Mouse (Mus musculus) kidney, embryonic 15.5 days (tissue): ENCODE data around the gene Sod2. TPM values are rescaled to one million over a fixed set of nuclear protein-coding genes. Genes with fewer than 3 reads are reported as not detected.
"Not testable (repeated sequence)": the region's sequence is repeated elsewhere in the genome, so short reads cannot be mapped to it uniquely, and the experiment has no call there.

ENCODE experiments used
- ATAC-seq: fragments of 200-750 bp; cut with Nextera tagmentation; replicated peaks from 2 replicates; pipeline ENCODE4 v1.8.0; 2017; ENCODE audit warnings: moderate TSS enrichment; ENCODE audit not compliant: low FRiP score
- H3K27ac ChIP-seq: fragments of 300-500 bp; sonication (generic); 2 replicates; pipeline ENCODE4 v1.5.1; 2015; ENCODE audit warnings: mild to moderate bottlenecking, inconsistent platforms
- H3K27me3 ChIP-seq: fragments of 300-500 bp; sonication (generic); 2 replicates; pipeline ENCODE4 v1.6.1; 2015; ENCODE audit warnings: inconsistent platforms
- H3K36me3 ChIP-seq: fragments of 300-500 bp; sonication (generic); 2 replicates; pipeline ENCODE4 v1.6.1; 2015; ENCODE audit warnings: inconsistent platforms
- H3K4me1 ChIP-seq: fragments of 300-500 bp; sonication (generic); 2 replicates; pipeline ENCODE4 v1.6.1; 2015; ENCODE audit warnings: inconsistent platforms
- H3K4me2 ChIP-seq: fragments of 300-500 bp; sonication (generic); 2 replicates; pipeline ENCODE4 v1.6.1; 2015; ENCODE audit warnings: moderate library complexity, mild to moderate bottlenecking, inconsistent platforms
- H3K4me3 ChIP-seq: fragments of 300-500 bp; sonication (generic); replicated peaks from 2 replicates; pipeline ENCODE4 v1.5.1; 2015; ENCODE audit warnings: mild to moderate bottlenecking, inconsistent platforms
- H3K9ac ChIP-seq: fragments of 300-500 bp; sonication (generic); 2 replicates; pipeline ENCODE4 v1.6.1; 2015; ENCODE audit warnings: mild to moderate bottlenecking, inconsistent platforms
- H3K9me3 ChIP-seq: fragments of 300-500 bp; sonication (generic); replicated peaks from 2 replicates; pipeline ENCODE4 v1.6.1; 2016; ENCODE audit warnings: inconsistent platforms
- WGBS: fragments of 180-500 bp; shearing (Covaris S2); methylation state at CpG from one replicate; pipeline ENCODE4 v1.1.7; 2015; ENCODE audit warnings: mixed read lengths; 5-methylcytosine and 5-hydroxymethylcytosine counted together
- polyA plus RNA-seq: library from polyadenylated mRNA; unstranded; fragments of >200 nt; fragmentation: Nextera tagmentation; extraction: Ambion mirVana; gene quantifications from 2 replicates; pipeline ENCODE4 v1.2.1, GENCODE M21; 2015

Gene Sod2
- 140 and 141 TPM in 2 replicates for polyA plus RNA-seq

DNA sequence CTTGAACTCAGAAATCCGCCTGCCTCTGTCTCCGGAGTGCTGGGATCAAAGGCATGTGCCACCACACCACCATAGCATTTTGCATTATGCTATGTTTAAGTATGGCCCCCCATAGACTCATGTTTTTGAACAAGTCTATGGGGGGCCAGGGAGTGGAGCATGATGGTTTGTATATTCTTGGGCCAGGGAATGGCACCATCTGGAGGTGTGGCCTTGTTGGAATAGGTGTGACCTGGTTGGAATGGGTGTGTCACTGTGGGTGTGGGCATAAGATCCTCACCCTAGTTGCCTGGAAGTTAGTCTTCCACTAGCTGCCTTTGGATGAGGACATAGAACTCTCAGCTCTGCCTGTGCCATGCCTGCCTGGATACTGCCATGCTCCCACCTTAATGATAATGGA, at the start of gene Sod2:
Sod2 (plus strand) TSS at position 301 of the 400 bp plus-strand sequence.
- peak within 1 kb of the TSS; percentile 96 for H3K4me3 ChIP-seq
- not testable (repeated sequence) for H3K27me3 ChIP-seq, ATAC-seq, H3K9me3 ChIP-seq
- peak within 1 kb of the TSS; percentile 35 for H3K9ac ChIP-seq
- H3K27ac ChIP-seq, result peak within 1 kb of the TSS; percentile 96
- H3K36me3 ChIP-seq, result peaks cover 14% of the 10 kb centered on the region
- 93% methylated on average over 2 of the region's 2 CpGs for WGBS
- peaks cover 16% of the 10 kb centered on the region for H3K4me1 ChIP-seq
- H3K4me2 ChIP-seq, result peak within 1 kb of the TSS; percentile 84

- not testable (repeated sequence) for H3K27me3 ChIP-seq, H3K4me3 ChIP-seq, ATAC-seq, H3K27ac ChIP-seq, H3K4me1 ChIP-seq, H3K9ac ChIP-seq, H3K9me3 ChIP-seq
- peak overlapping the region; percentile 41 for H3K4me2 ChIP-seq
- WGBS, result 40% methylated on average over 1 of the region's 2 CpGs
- H3K36me3 ChIP-seq, result peaks cover 23% of the 10 kb centered on the region
These were observed 47.3 kb upstream of the Sod2 start for GRCm38 (mm10) chr17:12959377-12959776.

- peak within 1 kb of the TSS; percentile 72 for H3K9ac ChIP-seq
- H3K27ac ChIP-seq, result peak within 1 kb of the TSS; percentile 91
- peaks cover 7% of the 10 kb centered on the region for H3K4me1 ChIP-seq
- peak within 1 kb of the TSS; percentile 84 for H3K4me2 ChIP-seq
- no peaks in the 10 kb centered on the region for H3K9me3 ChIP-seq
- peak; percentile 99 for ATAC-seq
- WGBS, result 0% methylated on average over 41 of the region's 42 CpGs
- H3K27me3 ChIP-seq, result no peaks in the 10 kb centered on the region
- H3K36me3 ChIP-seq, result peaks cover 28% of the 10 kb centered on the region
- peak within 1 kb of the TSS; percentile 87 for H3K4me3 ChIP-seq
These were observed 46.2 kb upstream of the Sod2 start, which contains the start of gene Acat2 for GRCm38 (mm10) chr17:12960331-12960873. Gene Acat2 (minus strand): TSS chr17:12960747.

DNA sequence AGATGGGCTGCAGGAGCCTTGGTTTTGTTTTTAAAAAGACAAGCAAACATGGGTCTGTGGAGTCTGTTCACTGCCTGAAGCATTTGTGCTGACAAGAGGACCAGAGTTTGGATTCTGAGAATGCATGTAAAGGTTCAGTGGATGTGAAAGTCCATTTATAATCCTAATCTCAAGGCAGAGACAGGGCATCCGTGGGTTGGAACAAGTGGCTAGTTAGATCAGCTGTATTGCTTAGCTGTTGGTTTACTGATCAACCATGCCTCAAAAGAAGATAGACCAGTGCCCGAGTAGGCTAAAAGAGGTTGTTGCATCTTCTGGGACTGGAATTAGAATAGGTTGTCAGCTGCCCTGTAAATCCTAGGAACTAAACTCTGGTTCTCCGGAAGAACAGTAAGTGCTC, 43.2 kb upstream of the Sod2 start:
- Histone ChIP-seq H3K27me3 (no peaks in the 10 kb centered on the region), H3K9ac (no peak overlapping the region), H3K4me1 (peaks cover 7% of the 10 kb centered on the region), H3K4me3 (no peak overlapping the region), H3K27ac (no peak overlapping the region), H3K4me2 (no peak overlapping the region), H3K36me3 (peaks cover 38% of the 10 kb centered on the region), H3K9me3 (no peaks in the 10 kb centered on the region)
- WGBS, result 71% methylated on average over 3 of the region's 3 CpGs
- ATAC-seq, result no peak

DNA sequence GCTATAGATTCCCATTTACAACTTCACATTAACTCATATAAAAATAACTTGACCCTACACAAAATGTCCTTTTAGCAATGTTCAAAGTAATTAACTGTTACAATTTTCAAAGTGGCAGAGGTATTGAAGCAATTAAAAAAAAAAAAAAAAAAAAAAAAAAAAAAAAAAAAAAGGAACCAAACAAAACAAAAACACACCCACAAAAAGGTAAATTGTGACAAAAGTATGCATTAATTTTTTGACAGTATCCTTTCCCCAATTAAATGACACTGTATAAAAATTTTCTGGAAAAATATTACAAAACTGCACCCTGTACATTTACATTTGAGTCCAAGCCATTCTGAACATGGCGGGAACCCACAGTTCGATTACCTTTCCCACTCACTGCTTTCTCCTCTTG, 39.5 kb upstream of the Sod2 start:
- no peak overlapping the region for H3K27ac ChIP-seq
- peaks cover 58% of the 10 kb centered on the region for H3K36me3 ChIP-seq
- H3K9ac ChIP-seq, result no peak overlapping the region
- no peaks in the 10 kb centered on the region for H3K4me1 ChIP-seq
- H3K9me3 ChIP-seq, result no peaks in the 10 kb centered on the region
- ATAC-seq, result no peak
- 89% methylated on average over 2 of the region's 2 CpGs for WGBS
- no peaks in the 10 kb centered on the region for H3K27me3 ChIP-seq
- no peak overlapping the region for H3K4me3 ChIP-seq
- no peak overlapping the region for H3K4me2 ChIP-seq

GRCm38 (mm10) chr17:12973851-12974250, 32.8 kb upstream of the Sod2 start:
- H3K4me3 ChIP-seq, result no peak overlapping the region
- no peaks in the 10 kb centered on the region for H3K9me3 ChIP-seq
- no peaks in the 10 kb centered on the region for H3K27me3 ChIP-seq
- no peaks in the 10 kb centered on the region for H3K4me1 ChIP-seq
- no peak overlapping the region for H3K27ac ChIP-seq
- no peak for ATAC-seq
- H3K9ac ChIP-seq, result no peak overlapping the region
- H3K36me3 ChIP-seq, result peaks cover 71% of the 10 kb centered on the region
- 83% methylated on average over 2 of the region's 2 CpGs for WGBS
- no peak overlapping the region for H3K4me2 ChIP-seq

DNA sequence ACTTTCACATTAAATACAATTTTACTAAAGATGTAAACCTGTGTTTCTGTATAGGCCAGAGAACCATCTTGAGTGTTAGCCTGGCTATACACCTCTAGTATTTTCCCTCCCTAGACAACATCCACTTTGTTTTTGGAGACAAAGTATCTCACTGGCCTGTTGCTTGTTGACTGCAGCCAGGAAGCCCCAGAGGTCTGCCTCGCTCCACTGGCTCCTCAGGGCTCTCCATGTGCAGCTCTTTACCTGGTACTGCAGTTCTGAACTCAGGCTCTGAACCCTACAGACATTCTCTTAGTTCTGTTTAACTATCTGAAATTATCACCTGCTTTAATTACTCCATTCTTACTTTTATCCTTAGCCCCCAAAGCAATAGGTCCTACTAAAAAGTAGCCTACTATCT, 28.1 kb upstream of the Sod2 start:
- no peaks in the 10 kb centered on the region for H3K4me1 ChIP-seq
- ATAC-seq, result no peak
- H3K9ac ChIP-seq, result no peak overlapping the region
- no peak overlapping the region for H3K27ac ChIP-seq
- no peak overlapping the region for H3K4me2 ChIP-seq
- 96% methylated on average over 1 of the region's 1 CpGs for WGBS
- H3K4me3 ChIP-seq, result no peak overlapping the region
- H3K36me3 ChIP-seq, result peaks cover 80% of the 10 kb centered on the region
- no peaks in the 10 kb centered on the region for H3K9me3 ChIP-seq
- H3K27me3 ChIP-seq, result no peaks in the 10 kb centered on the region

GRCm38 (mm10) chr17:12983988-12984387, 22.7 kb upstream of the Sod2 start:
- H3K27ac ChIP-seq, result no peak overlapping the region
- H3K4me2 ChIP-seq, result no peak overlapping the region
- peaks cover 2% of the 10 kb centered on the region; the same call in 1 of the 2 replicates for H3K4me1 ChIP-seq
- peaks cover 75% of the 10 kb centered on the region for H3K36me3 ChIP-seq
- no peaks in the 10 kb centered on the region for H3K27me3 ChIP-seq
- no peak overlapping the region for H3K9ac ChIP-seq
- ATAC-seq, result no peak
- no peaks in the 10 kb centered on the region for H3K9me3 ChIP-seq
- no peak overlapping the region for H3K4me3 ChIP-seq
- 79% methylated on average over 2 of the region's 2 CpGs for WGBS

DNA sequence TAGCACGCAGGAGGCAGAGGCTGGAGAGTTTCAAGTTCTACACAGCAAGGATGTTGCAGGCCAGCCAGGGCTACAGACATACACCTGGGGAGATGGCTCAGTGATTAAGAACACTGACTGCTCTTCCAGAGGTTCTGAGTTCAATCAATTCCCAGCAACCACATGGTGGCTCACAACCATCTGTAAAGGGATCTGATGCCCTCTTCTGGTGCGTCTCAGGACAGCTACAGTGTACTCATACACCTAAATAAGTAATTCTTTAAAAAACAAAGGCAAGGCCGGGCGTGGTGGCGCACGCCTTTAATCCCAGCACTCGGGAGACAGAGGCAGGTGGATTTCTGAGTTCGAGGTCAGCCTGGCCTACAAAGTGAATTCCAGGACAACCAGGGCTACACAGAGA, 18.6 kb upstream of the Sod2 start:
- H3K9me3 ChIP-seq, H3K27ac ChIP-seq, H3K4me2 ChIP-seq, H3K4me3 ChIP-seq, ATAC-seq, H3K9ac ChIP-seq, H3K27me3 ChIP-seq: not testable (repeated sequence)
- H3K4me1 ChIP-seq, result peaks cover 15% of the 10 kb centered on the region
- 95% methylated on average over 8 of the region's 8 CpGs for WGBS
- peaks cover 40% of the 10 kb centered on the region for H3K36me3 ChIP-seq

- Histone ChIP-seq H3K36me3 (peaks cover 17% of the 10 kb centered on the region), H3K27me3 (no peaks in the 10 kb centered on the region), H3K9me3 (no peaks in the 10 kb centered on the region), H3K4me2 (peak overlapping the region; percentile 66), H3K4me3 (peak overlapping the region; percentile 93), H3K9ac (peak overlapping the region; percentile 100), H3K4me1 (peaks cover 15% of the 10 kb centered on the region), H3K27ac (peak overlapping the region; percentile 99)
- ATAC-seq, result no peak
- 50% methylated on average over 8 of the region's 8 CpGs for WGBS
These were observed 16.0 kb upstream of the Sod2 start for GRCm38 (mm10) chr17:12990567-12991145.

DNA sequence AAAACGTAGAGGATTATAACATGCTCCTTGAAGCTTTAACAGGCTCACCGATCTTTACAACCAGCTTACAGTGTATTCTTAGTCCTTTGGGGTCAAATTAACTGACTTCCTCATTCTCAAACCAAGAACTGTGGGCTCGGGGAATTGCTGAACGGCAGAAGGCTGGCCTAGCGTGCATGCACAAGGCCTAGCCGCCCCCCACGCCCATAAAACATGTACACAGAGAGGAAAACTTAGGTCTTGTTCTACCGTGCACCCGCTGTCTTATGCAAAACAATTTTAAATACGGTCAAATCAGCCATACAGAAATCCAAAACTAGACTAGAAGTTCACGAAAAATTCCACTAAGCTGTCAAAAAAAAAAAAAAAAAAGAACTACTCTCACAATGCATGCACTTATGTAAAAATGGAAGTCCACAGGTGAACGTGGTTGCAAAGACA, 15.4 kb upstream of the Sod2 start:
- Histone ChIP-seq H3K4me1 (peaks cover 15% of the 10 kb centered on the region), H3K36me3 (peaks cover 13% of the 10 kb centered on the region), H3K4me3 (peak overlapping the region; percentile 93), H3K4me2 (peak overlapping the region; percentile 66), H3K27me3 (no peaks in the 10 kb centered on the region), H3K9ac (peak overlapping the region; percentile 100), H3K27ac (peak overlapping the region; percentile 99), H3K9me3 (no peaks in the 10 kb centered on the region)
- ATAC-seq, result no peak
- 2% methylated on average over 12 of the region's 12 CpGs for WGBS

DNA sequence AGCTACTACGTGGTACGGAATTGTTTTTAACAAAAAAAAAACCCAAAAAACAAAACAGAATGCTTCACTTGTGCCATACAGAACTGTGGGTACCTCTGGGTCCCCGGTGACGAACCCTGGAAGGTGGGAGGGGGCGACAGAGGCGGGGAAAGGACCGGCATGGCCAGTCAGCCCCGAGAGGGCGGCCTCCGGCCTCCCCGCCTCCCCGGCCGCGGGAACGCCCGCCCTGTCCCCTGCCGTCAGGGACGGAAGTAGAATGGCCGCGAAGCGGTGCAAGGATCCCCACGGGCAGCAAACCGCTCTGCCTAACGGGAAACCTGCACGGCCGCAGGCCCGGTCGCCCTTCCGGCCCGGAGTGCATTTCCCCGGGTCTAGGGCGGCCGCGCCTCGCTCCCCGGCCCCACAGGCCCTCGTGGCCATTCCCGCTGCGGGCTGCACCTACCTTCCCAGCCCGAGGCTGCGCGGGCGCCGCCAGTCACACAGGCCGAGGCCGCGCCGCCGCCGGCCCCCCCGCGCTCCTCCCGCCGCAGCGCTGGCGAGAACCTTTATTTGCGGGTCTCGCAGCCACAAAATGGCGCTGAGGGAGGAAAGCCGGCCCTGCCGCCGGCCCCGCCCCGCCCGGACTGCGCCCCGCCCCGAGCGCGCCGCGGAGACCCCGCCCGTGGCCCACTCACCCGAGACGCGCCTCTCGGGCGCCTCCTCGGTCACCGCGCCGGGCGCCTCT, 14.8 kb upstream of the Sod2 start:
- WGBS, result under 1% methylated on average over 80 of the region's 84 CpGs
- Histone ChIP-seq H3K9ac (peak overlapping the region; percentile 100), H3K27ac (peak overlapping the region; percentile 99), H3K4me2 (peak overlapping the region; percentile 76), H3K4me3 (peak overlapping the region; percentile 93), H3K4me1 (peaks cover 15% of the 10 kb centered on the region), H3K27me3 (no peaks in the 10 kb centered on the region), H3K9me3 (no peaks in the 10 kb centered on the region), H3K36me3 (peaks cover 13% of the 10 kb centered on the region)
- peak; percentile 96 for ATAC-seq
